Mouse (Mus musculus): ENCODE results near the gene Vmp1.

GRCm38 (mm10) chr11:86614607-86615006 is 69.0 kb downstream of the Vmp1 start:
- TF ChIP-seq CHD2 (IDR thresholded peaks at IDR 0.05; ENCODE audit: low read depth, low read length) = no peak
- no peak for TF ChIP-seq HCFC1 (IDR thresholded peaks at IDR 0.05; ENCODE audit: borderline replicate concordance, insufficient read depth, low read length)

Measured in ES-E14 (cell line).